Mouse (Mus musculus) forebrain, postnatal 0 days (tissue): ENCODE data around the gene Ccr4. TPM values are rescaled to one million over a fixed set of nuclear protein-coding genes. Genes with fewer than 3 reads are reported as not detected.
"Not testable (repeated sequence)": the region's sequence is repeated elsewhere in the genome, so short reads cannot be mapped to it uniquely, and the experiment has no call there.

Source experiments
- ATAC-seq: fragments of 200-750 bp; cut with Nextera tagmentation; 2 replicates; pipeline ENCODE4 v1.8.0; 2017; ENCODE audit warnings: mild to moderate bottlenecking, moderate library complexity
- DNase-seq: peaks from one replicate; pipeline ENCODE4 v3.0.0-alpha.2; 2015
- H3K27ac ChIP-seq: fragments of 300-500 bp; sonication (generic); 2 replicates; pipeline ENCODE4 v1.5.1; 2014; ENCODE audit warnings: low read depth, mild to moderate bottlenecking, antibody characterized with exemption, low read length, moderate library complexity, mixed read lengths
- H3K27me3 ChIP-seq: fragments of 300-500 bp; sonication (generic); 2 replicates; pipeline ENCODE4 v1.6.1; 2014; ENCODE audit warnings: mild to moderate bottlenecking, low read length, mixed read lengths; ENCODE audit not compliant: insufficient read depth
- H3K36me3 ChIP-seq: fragments of 300-500 bp; sonication (generic); 2 replicates; pipeline ENCODE4 v1.6.1; 2014; ENCODE audit warnings: mild to moderate bottlenecking, moderate library complexity; ENCODE audit not compliant: insufficient read depth
- H3K4me1 ChIP-seq: fragments of 300-500 bp; sonication (generic); 2 replicates; pipeline ENCODE4 v1.6.1; 2014; ENCODE audit warnings: antibody characterized with exemption; ENCODE audit not compliant: insufficient read depth
- H3K4me2 ChIP-seq: fragments of 300-500 bp; sonication (generic); 2 replicates; pipeline ENCODE4 v1.6.1; 2014; ENCODE audit warnings: low read depth, mild to moderate bottlenecking, moderate library complexity
- H3K4me3 ChIP-seq: fragments of 300-500 bp; sonication (generic); 2 replicates; pipeline ENCODE4 v1.5.1; 2014; ENCODE audit warnings: low read depth, low read length, mixed read lengths
- H3K9ac ChIP-seq: fragments of 300-500 bp; sonication (generic); 2 replicates; pipeline ENCODE4 v1.6.1; 2014; ENCODE audit warnings: mild to moderate bottlenecking
- H3K9me3 ChIP-seq: fragments of 300-500 bp; sonication (generic); 2 replicates; pipeline ENCODE4 v1.6.1; 2016; ENCODE audit warnings: low read length
- CTCF ChIP-seq: sonication (generic); IDR thresholded peaks from 2 replicates; pipeline ENCODE4 v1.5.1; 2016; ENCODE audit warnings: antibody characterized with exemption, control low read depth, low read depth
- WGBS: fragments of 180-500 bp; shearing (Covaris S2); extraction: QIAGEN DNeasy Blood & Tissue Kit; methylation state at CpG from one replicate; pipeline ENCODE4 v1.1.7; 2014; 5-methylcytosine and 5-hydroxymethylcytosine counted together
- polyA plus RNA-seq: library from polyadenylated mRNA; unstranded; fragments of >200 nt; fragmentation: Nextera tagmentation; extraction: Ambion mirVana; gene quantifications from 2 replicates; pipeline ENCODE4 v1.2.1, GENCODE M21; 2015
- total RNA-seq: library from RNA; depleted of rRNA; stranded (reverse); fragments of >200 nt; gene quantifications from 2 replicates; pipeline ENCODE4 v1.2.3, GENCODE M21; 2014

Ccr4 gene
- total and polyA plus RNA-seq, 2 experiments from 2014 or later, result not detected

DNA sequence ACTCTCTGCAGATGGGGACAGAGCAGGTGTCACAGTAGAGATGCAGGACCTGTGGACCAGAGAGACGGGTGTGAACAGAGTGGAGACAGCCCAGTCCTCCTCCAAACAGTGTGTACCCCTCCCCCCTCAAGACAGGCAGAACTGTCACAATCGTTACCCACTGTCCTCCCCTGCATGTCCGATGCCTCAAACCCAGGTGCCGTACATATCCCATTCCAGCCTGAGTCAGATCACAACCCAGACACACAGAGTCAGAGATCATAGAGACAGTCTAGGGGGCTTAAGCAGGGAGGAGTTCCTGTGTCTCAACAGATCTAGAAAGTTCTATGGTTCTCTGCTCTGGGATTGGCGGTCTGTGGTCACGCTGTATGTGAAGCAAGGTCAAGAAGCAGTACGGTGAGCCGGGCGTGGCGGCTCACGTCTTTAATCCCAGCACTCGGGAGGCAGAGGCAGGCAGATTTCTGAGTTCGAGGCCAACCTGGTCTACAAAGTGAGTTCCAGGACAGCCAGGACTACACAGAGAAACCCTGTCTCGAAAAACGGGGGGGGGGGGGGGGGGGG, 20.4 kb upstream of the Ccr4 start:
- TF ChIP-seq CTCF, result no peak
- Histone ChIP-seq H3K4me1 (no peaks in the 10 kb centered on the region), H3K9me3 (no peaks in the 10 kb centered on the region), H3K27me3 (no peaks in the 10 kb centered on the region; the same call in 1 of the 2 replicates), H3K36me3 (no peaks in the 10 kb centered on the region), H3K27ac (no peak overlapping the region), H3K4me2 (no peak overlapping the region), H3K4me3 (no peak overlapping the region), H3K9ac (no peak overlapping the region)
- 90% methylated on average over 14 of the region's 15 CpGs for WGBS
- DNase-seq (no peak), ATAC-seq (no peak)

DNA sequence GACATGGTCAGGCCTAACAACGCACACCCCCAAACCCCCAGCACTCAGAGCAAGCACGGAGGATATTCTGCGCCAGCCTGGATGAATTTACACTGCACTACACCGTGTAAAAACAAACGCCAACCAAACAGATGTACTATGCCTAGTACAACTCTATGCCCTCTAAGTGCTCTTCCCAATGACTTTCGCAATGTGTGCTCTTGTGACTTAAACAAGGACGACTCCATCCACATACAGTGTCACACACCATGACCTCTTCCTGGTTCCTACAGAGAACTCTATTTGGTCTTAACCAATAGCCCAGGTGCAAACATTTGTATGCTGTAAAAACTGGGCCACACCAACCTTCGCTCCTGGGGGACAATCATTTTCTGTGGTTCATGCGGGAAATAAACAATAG, 17.8 kb upstream of the Ccr4 start:
- no peaks in the 10 kb centered on the region for H3K4me1 ChIP-seq
- DNase-seq, result no peak
- H3K9me3 ChIP-seq, result no peaks in the 10 kb centered on the region
- H3K36me3 ChIP-seq, result no peaks in the 10 kb centered on the region
- TF ChIP-seq CTCF, result no peak
- H3K9ac ChIP-seq, result no peak overlapping the region
- no peak overlapping the region for H3K27ac ChIP-seq
- H3K4me3 ChIP-seq, result no peak overlapping the region
- no peak overlapping the region for H3K4me2 ChIP-seq
- ATAC-seq, result no peak
- 92% methylated on average over 9 of the region's 9 CpGs for WGBS
- no peaks in the 10 kb centered on the region; the same call in 1 of the 2 replicates for H3K27me3 ChIP-seq

DNA sequence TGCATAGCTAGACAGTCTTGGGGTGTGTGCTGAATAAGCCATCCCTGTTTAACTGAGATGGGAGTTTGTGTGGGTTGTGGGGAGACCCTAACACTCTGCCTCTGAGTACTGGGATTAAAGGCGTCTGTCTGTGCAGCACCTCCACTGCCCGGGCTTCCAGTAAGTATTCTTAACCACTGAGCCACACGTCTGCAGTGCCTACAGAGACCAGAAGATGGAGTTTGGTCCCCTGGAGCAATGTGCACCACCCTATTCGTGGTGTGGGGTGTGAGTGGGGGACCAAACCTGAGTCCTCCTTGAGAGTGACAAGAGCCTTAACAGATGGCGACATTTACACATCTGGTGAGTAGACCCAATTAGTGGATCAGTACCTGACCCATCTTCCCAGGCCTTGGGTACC, 17.3 kb upstream of the Ccr4 start:
- no peaks in the 10 kb centered on the region for H3K4me1 ChIP-seq
- no peak overlapping the region for H3K27ac ChIP-seq
- ATAC-seq (no peak), DNase-seq (no peak)
- no peaks in the 10 kb centered on the region; the same call in 1 of the 2 replicates for H3K27me3 ChIP-seq
- H3K36me3 ChIP-seq, result no peaks in the 10 kb centered on the region
- H3K9ac ChIP-seq, result no peak overlapping the region
- no peak for TF ChIP-seq CTCF
- no peaks in the 10 kb centered on the region for H3K9me3 ChIP-seq
- WGBS, result 51% methylated on average over 5 of the region's 5 CpGs
- H3K4me2 ChIP-seq, result no peak overlapping the region
- H3K4me3 ChIP-seq, result no peak overlapping the region

DNA sequence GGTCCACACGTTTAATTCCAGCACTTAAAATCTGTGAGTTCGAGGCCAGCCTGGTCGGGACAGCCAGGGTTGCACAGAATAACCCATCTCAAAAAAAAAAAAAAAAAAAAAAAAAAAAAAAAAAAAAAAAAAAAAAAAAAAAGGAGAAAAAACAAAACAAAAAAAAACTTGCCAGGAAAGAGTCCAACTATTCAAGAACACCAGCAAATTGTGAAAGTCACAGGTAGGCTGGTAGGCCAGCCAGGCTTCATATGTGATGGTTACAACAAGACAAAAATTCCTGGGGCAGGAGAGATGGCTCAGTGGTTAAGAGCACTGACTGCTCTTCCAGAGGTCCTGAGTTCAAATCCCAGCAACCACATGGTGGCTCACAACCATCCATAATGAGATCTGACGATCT, 15.8 kb upstream of the Ccr4 start:
- H3K27ac ChIP-seq, ATAC-seq, H3K4me3 ChIP-seq, H3K9me3 ChIP-seq, H3K27me3 ChIP-seq, H3K36me3 ChIP-seq, H3K4me1 ChIP-seq, H3K9ac ChIP-seq, DNase-seq, H3K4me2 ChIP-seq: not testable (repeated sequence)
- WGBS, result 71% methylated on average over 4 of the region's 4 CpGs

DNA sequence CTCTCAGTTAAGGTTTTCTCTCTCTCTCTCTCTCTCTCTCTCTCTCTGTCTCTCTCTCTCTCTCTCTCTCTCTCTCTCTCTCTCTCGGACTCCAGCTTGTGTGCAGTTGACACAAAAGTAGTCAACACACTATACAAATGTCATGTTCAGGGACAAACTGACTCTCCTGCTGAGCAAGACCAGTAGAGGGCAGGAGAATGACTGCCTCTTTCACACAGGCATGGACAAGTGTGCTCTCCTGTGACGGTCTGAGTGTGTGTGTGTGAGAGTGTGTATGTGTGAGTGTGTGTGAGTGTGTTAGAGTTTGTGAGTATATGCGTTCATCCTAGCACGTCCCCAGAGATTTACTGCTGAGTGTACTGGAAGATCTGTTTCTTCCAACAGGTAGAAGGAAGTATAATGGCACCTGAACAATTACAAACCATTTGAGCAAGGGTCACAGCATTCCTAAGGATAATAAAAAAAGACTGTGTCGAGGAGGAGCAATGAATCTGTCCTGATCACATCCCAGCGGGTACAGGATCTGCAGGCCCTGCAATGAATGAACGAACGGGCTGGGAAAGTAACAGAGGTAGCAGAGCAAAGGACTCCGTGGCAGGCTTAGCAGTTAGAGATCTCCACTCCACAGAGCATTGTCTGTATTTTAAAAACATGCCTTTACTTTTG, 14.2 kb upstream of the Ccr4 start:
- 61% methylated on average over 9 of the region's 9 CpGs for WGBS
- no peak overlapping the region for H3K4me3 ChIP-seq
- no peak for DNase-seq
- H3K9me3 ChIP-seq, result no peaks in the 10 kb centered on the region
- H3K4me1 ChIP-seq, result no peaks in the 10 kb centered on the region
- H3K9ac ChIP-seq, result no peak overlapping the region
- no peak overlapping the region for H3K27ac ChIP-seq
- 0 out of 2 replicates have a peak, but pooled peaks have one; percentile 20 for TF ChIP-seq CTCF
- no peaks in the 10 kb centered on the region for H3K36me3 ChIP-seq
- ATAC-seq, result no peak
- no peak overlapping the region for H3K4me2 ChIP-seq
- no peaks in the 10 kb centered on the region for H3K27me3 ChIP-seq

DNA sequence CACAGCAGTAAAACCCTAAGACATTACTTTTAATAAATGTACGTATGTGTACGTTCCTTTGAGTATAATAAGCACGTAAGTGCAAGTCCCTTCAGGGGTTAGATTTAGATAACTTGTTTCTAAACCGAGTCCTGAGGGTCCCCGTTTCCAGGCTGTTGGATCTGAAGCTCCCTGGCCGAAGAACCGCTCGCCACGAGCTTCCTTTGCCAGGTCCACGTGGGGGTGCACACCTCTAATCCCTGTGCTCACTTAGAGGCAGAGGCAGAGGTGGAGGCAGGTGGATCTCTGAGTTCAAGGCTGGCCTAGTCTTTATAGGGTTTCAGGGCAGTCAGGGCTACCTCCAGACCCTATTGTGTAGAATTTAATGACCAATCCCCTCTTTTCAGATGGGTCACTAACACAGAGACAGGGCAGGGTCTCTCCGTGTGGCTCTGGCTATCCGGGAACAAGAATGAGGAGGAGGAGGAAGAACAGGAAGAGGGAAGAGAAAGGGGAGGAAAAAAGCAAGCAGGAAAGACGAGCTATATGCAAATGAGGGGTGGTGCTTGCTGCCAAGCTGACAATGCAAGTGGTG, 13.3 kb upstream of the Ccr4 start:
- WGBS, result 79% methylated on average over 13 of the region's 13 CpGs
- TF ChIP-seq CTCF, result no peak
- H3K4me3 ChIP-seq, result no peak overlapping the region
- no peaks in the 10 kb centered on the region for H3K4me1 ChIP-seq
- no peak for ATAC-seq
- no peak overlapping the region for H3K9ac ChIP-seq
- no peak overlapping the region for H3K4me2 ChIP-seq
- DNase-seq, result no peak
- 0 out of 2 replicates have a peak, but pooled peaks cover 3% of the 10 kb centered on the region for H3K36me3 ChIP-seq
- no peaks in the 10 kb centered on the region for H3K27me3 ChIP-seq
- H3K9me3 ChIP-seq, result 0 out of 2 replicates have a peak, but pooled peaks cover 6% of the 10 kb centered on the region
- no peak overlapping the region for H3K27ac ChIP-seq

DNA sequence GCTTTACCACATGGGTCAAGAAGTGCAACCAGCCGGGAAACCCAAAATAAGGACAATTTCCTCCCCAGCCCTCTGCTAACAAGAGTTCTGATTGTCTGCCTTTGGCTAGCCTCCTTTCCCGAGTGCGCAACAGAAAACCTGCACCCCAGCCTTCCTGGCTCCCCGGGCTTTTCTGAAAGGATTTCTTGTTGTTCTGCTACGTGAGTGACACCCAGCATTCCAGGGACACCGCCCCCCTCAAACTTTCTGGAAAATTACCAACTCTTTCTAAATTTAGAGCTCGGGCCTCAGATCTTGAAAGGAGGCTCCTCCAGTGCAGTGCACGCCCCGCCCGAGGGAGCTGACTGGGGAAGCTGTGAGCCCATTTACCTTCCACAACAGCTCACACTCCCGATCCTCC, 10.6 kb upstream of the Ccr4 start, which contains the start of gene C130032M10Rik:
Gene C130032M10Rik (plus strand): TSS at position 334 of the 400 bp plus-strand sequence.
- 52% methylated on average over 11 of the region's 11 CpGs for WGBS
- Histone ChIP-seq H3K4me3 (no peak within 1 kb of the TSS), H3K36me3 (0 out of 2 replicates have a peak, but pooled peaks cover 3% of the 10 kb centered on the region), H3K9ac (no peak within 1 kb of the TSS), H3K4me1 (no peaks in the 10 kb centered on the region), H3K27me3 (no peaks in the 10 kb centered on the region), H3K27ac (no peak within 1 kb of the TSS), H3K4me2 (no peak within 1 kb of the TSS), H3K9me3 (0 out of 2 replicates have a peak, but pooled peaks cover 12% of the 10 kb centered on the region)
- no peak for TF ChIP-seq CTCF
- no peak for ATAC-seq
- no peak for DNase-seq
